Mouse (Mus musculus) left cerebral cortex, adult 11 months (tissue): ENCODE results near the gene Gm20388.

ENCODE experiments used
- DNase-seq: peaks from one replicate; pipeline ENCODE4 v3.0.0; 2022; ENCODE audit warnings: low spot score

Gene Gm20388

GRCm38 (mm10) chr8:121027787-121028186 is 1117.1 kb downstream of the Gm20388 start:
- no peak for DNase-seq

- no peak for DNase-seq
Observed at GRCm38 (mm10) chr8:121029076-121029475, 1118.4 kb downstream of the Gm20388 start.

- DNase-seq, result no peak
Observed at GRCm38 (mm10) chr8:121030496-121031040, 1119.9 kb downstream of the Gm20388 start.

- no peak for DNase-seq
Observed at GRCm38 (mm10) chr8:121033299-121034013, 1122.8 kb downstream of the Gm20388 start.

- DNase-seq, result no peak
Observed at GRCm38 (mm10) chr8:121035611-121036010, 1125.0 kb downstream of the Gm20388 start.

GRCm38 (mm10) chr8:121043719-121044440 is 1133.2 kb downstream of the Gm20388 start:
- DNase-seq, result no peak

GRCm38 (mm10) chr8:121047441-121047840 is 1136.8 kb downstream of the Gm20388 start:
- DNase-seq, result no peak

- no peak for DNase-seq
Observed at GRCm38 (mm10) chr8:121058081-121058480, 1147.4 kb downstream of the Gm20388 start.

- no peak for DNase-seq
Observed at GRCm38 (mm10) chr8:121059098-121059497, 1148.5 kb downstream of the Gm20388 start.

- no peak for DNase-seq
Observed at GRCm38 (mm10) chr8:121062521-121062920, 1151.9 kb downstream of the Gm20388 start.

- no peak for DNase-seq
Observed at GRCm38 (mm10) chr8:121063649-121064048, 1153.0 kb downstream of the Gm20388 start.

GRCm38 (mm10) chr8:121071454-121071853 is 1160.8 kb downstream of the Gm20388 start:
- no peak for DNase-seq

GRCm38 (mm10) chr8:121072406-121073130 is 1161.9 kb downstream of the Gm20388 start:
- no peak for DNase-seq

GRCm38 (mm10) chr8:121073174-121074107 is 1162.8 kb downstream of the Gm20388 start:
- DNase-seq, result no peak

GRCm38 (mm10) chr8:121074108-121074847 is 1163.6 kb downstream of the Gm20388 start:
- no peak for DNase-seq

GRCm38 (mm10) chr8:121074848-121075145 is 1164.2 kb downstream of the Gm20388 start:
- no peak for DNase-seq

- no peak for DNase-seq
Observed at GRCm38 (mm10) chr8:121075936-121076335, 1165.3 kb downstream of the Gm20388 start.

GRCm38 (mm10) chr8:121076555-121076954 is 1165.9 kb downstream of the Gm20388 start:
- DNase-seq, result no peak

GRCm38 (mm10) chr8:121078721-121079120 is 1168.1 kb downstream of the Gm20388 start:
- no peak for DNase-seq

- DNase-seq, result no peak
Observed at GRCm38 (mm10) chr8:121079201-121079600, 1168.6 kb downstream of the Gm20388 start.

- no peak for DNase-seq
Observed at GRCm38 (mm10) chr8:121079944-121080343, 1169.3 kb downstream of the Gm20388 start.
